Mouse (Mus musculus) limb, embryonic 14.5 days (tissue): ENCODE data around the gene Cabp4. TPM values are rescaled to one million over a fixed set of nuclear protein-coding genes. Genes with fewer than 3 reads are reported as not detected.

ENCODE experiments used
- ATAC-seq: fragments of 200-750 bp; cut with Nextera tagmentation; 2 replicates; pipeline ENCODE4 v1.8.0; 2017; ENCODE audit warnings: low read depth, moderate number of reproducible peaks, moderate TSS enrichment; ENCODE audit not compliant: low FRiP score
- DNase-seq: peaks from one replicate; pipeline ENCODE4 v3.0.0-alpha.2; 2015; ENCODE audit warnings: low spot score
- H3K27ac ChIP-seq: fragments of 300-500 bp; sonication (generic); replicated peaks from 2 replicates; pipeline ENCODE4 v1.5.1; 2014; ENCODE audit warnings: low read depth, mild to moderate bottlenecking, low read length, moderate library complexity, mixed read lengths
- H3K27me3 ChIP-seq: fragments of 300-500 bp; sonication (generic); 2 replicates; pipeline ENCODE4 v1.6.1; 2014; ENCODE audit warnings: low read length, mixed read lengths; ENCODE audit not compliant: control insufficient read depth, insufficient read depth
- H3K36me3 ChIP-seq: fragments of 300-500 bp; sonication (generic); 2 replicates; pipeline ENCODE4 v1.6.1; 2014; ENCODE audit warnings: mild to moderate bottlenecking, low read length, moderate library complexity, mixed read lengths; ENCODE audit not compliant: control insufficient read depth, insufficient read depth
- H3K4me1 ChIP-seq: fragments of 300-500 bp; sonication (generic); 2 replicates; pipeline ENCODE4 v1.6.1; 2014; ENCODE audit warnings: antibody characterized with exemption, low read length, mixed read lengths; ENCODE audit not compliant: control insufficient read depth, insufficient read depth
- H3K4me2 ChIP-seq: fragments of 300-500 bp; sonication (generic); replicated peaks from 2 replicates; pipeline ENCODE4 v1.6.1; 2014; ENCODE audit warnings: low read depth, mild to moderate bottlenecking, low read length, moderate library complexity; ENCODE audit not compliant: severe bottlenecking
- H3K4me3 ChIP-seq: fragments of 300-500 bp; sonication (generic); replicated peaks from 2 replicates; pipeline ENCODE4 v1.5.1; 2014; ENCODE audit warnings: low read length
- H3K9ac ChIP-seq: fragments of 300-500 bp; sonication (generic); 2 replicates; pipeline ENCODE4 v1.6.1; 2014; ENCODE audit warnings: mild to moderate bottlenecking, low read depth, low read length, moderate library complexity; ENCODE audit not compliant: severe bottlenecking
- H3K9me3 ChIP-seq: fragments of 300-500 bp; sonication (generic); 2 replicates; pipeline ENCODE4 v1.6.1; 2016; ENCODE audit warnings: low read length; ENCODE audit not compliant: control insufficient read depth
- POLR2A ChIP-seq: fragments of 200-500 bp; IDR thresholded peaks from 2 replicates; pipeline ENCODE4 v1.8.0; 2012; ENCODE audit warnings: inconsistent platforms, mild to moderate bottlenecking, moderate library complexity, borderline replicate concordance; ENCODE audit not compliant: insufficient read depth, insufficient read length; ENCODE audit errors: extremely low read depth
- WGBS: fragments of 180-500 bp; shearing (Covaris S2); extraction: QIAGEN DNeasy Blood & Tissue Kit; methylation state at CpG from one replicate; pipeline ENCODE4 v1.1.7; 2014; 5-methylcytosine and 5-hydroxymethylcytosine counted together
- polyA plus RNA-seq, 2 experiments: library from polyadenylated mRNA; depleted of rRNA in 1 of 2; stranded (reverse) in 1 of 2; unstranded in 1 of 2; fragments of >200 nt; fragmentation: Nextera tagmentation in 1 of 2; extraction: Ambion mirVana in 1 of 2; gene quantifications; 2 replicates each; pipeline versions ENCODE4 v1.2.1 to v1.2.3; 2012 to 2014

The Cabp4 gene
- polyA plus RNA-seq, 2 experiments: 0.05 to 0.10 TPM

- TF ChIP-seq POLR2A: no peak
- H3K27ac ChIP-seq: no peak overlapping the region
- peaks cover 9% of the 10 kb centered on the region for H3K4me1 ChIP-seq
- 0 out of 2 replicates have a peak overlapping the region, but pooled peaks have one; percentile 8 for H3K9ac ChIP-seq
- DNase-seq (no peak), ATAC-seq (no peak)
- no peaks in the 10 kb centered on the region for H3K9me3 ChIP-seq
- no peaks in the 10 kb centered on the region for H3K27me3 ChIP-seq
- peak overlapping the region; percentile 55; the same call in 1 of the 2 replicates for H3K4me2 ChIP-seq
- H3K36me3 ChIP-seq: peaks cover 40% of the 10 kb centered on the region
- whole genome bisulfite sequencing: 94% methylated on average over 6 of the region's 6 CpGs
- H3K4me3 ChIP-seq: no peak overlapping the region
Observed at GRCm38 (mm10) chr19:4119716-4120487, 23.9 kb downstream of the Cabp4 start.

GRCm38 (mm10) chr19:4118350-4118749 is 25.5 kb downstream of the Cabp4 start:
- H3K27ac ChIP-seq: no peak overlapping the region
- peaks cover 15% of the 10 kb centered on the region for H3K4me1 ChIP-seq
- WGBS: 95% methylated on average over 2 of the region's 2 CpGs

DNA sequence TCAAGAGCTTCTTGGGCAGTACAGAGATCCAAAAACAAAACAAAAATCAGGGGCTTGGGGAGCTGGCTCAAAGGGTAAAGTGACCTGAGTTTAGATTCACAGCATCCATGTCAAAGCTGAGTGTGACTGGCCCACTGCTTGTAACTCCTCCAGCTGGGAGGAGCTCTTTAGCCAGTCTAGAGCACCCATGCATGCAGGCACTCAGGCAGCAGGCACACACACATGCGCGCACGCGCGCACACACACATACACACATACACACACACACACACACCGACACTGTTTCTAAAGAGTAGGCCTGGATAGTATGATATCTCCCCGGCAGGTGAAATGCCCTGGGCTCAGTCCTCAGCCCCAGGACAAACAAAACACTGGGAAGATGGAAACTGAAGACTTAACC is 26.8 kb downstream of the Cabp4 start:
- DNase-seq (no peak), ATAC-seq (no peak)
- H3K4me2 ChIP-seq: no peak overlapping the region
- WGBS: 98% methylated on average over 7 of the region's 7 CpGs
- no peak overlapping the region for H3K27ac ChIP-seq
- no peak overlapping the region; the same call in 1 of the 2 replicates for H3K9ac ChIP-seq
- H3K4me3 ChIP-seq: no peak overlapping the region
- H3K36me3 ChIP-seq: peaks cover 66% of the 10 kb centered on the region
- no peak for TF ChIP-seq POLR2A
- no peaks in the 10 kb centered on the region for H3K9me3 ChIP-seq
- no peaks in the 10 kb centered on the region for H3K27me3 ChIP-seq
- peaks cover 15% of the 10 kb centered on the region for H3K4me1 ChIP-seq

More at GRCm38 (mm10) chr19:4118350-4118749, 25.5 kb downstream of the Cabp4 start:
- H3K4me3 ChIP-seq: no peak overlapping the region
- ATAC-seq: no peak
- no peaks in the 10 kb centered on the region for H3K9me3 ChIP-seq
- no peak for TF ChIP-seq POLR2A
- H3K9ac ChIP-seq: no peak overlapping the region
- no peak overlapping the region for H3K4me2 ChIP-seq
- DNase-seq: no peak
- H3K36me3 ChIP-seq: peaks cover 55% of the 10 kb centered on the region
- no peaks in the 10 kb centered on the region for H3K27me3 ChIP-seq

DNA sequence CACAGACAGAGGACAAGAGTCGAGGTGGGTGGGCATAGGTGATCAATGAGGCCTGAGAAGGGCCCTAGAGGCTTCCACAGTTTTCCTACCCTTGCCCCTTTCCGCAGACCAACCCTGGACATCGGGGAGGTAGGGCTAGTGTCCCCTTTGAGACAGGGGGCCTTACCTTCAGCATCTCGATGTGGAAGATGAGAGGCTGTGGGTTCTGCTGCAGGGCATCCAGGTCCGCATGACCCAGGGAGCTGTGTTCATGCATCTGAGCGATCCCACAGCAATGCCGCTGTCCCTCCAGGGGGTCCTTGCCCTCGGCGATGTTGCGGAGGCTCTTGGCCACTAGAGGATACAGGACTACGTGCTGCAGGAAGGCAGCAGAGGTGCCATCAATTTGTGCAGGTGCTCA is 28.0 kb downstream of the Cabp4 start:
- 82% methylated on average over 11 of the region's 11 CpGs for WGBS
- Histone ChIP-seq H3K36me3 (peaks cover 73% of the 10 kb centered on the region), H3K4me3 (no peak overlapping the region), H3K9ac (no peak overlapping the region), H3K4me2 (no peak overlapping the region), H3K27me3 (no peaks in the 10 kb centered on the region), H3K27ac (no peak overlapping the region), H3K9me3 (no peaks in the 10 kb centered on the region), H3K4me1 (peaks cover 13% of the 10 kb centered on the region)
- ATAC-seq (no peak), DNase-seq (no peak)
- TF ChIP-seq POLR2A: no peak

DNA sequence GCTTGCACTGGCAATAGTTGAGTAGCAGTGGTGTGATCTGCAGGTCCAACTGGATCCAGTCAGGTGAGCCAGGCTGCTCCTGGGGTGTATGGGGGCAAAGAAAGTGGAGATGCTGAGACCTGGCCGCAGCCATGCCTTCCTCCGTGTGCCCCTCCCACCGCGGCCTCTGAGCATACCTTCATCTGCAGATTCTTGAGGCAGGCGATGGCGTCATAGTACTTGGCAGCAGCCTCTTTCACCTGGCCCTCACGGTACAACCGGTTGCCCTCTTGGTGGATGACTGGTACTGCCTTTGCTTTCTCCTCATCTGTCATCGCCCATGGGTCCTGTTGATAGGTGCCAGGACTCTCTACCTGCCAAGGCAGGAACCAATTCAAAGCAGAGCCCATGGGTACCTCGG is 28.7 kb downstream of the Cabp4 start:
- Histone ChIP-seq H3K4me1 (peaks cover 6% of the 10 kb centered on the region; the same call in 1 of the 2 replicates), H3K9me3 (no peaks in the 10 kb centered on the region), H3K4me2 (no peak overlapping the region), H3K9ac (no peak overlapping the region), H3K27ac (no peak overlapping the region), H3K27me3 (no peaks in the 10 kb centered on the region), H3K4me3 (no peak overlapping the region), H3K36me3 (peaks cover 73% of the 10 kb centered on the region)
- 96% methylated on average over 10 of the region's 10 CpGs for WGBS
- ATAC-seq (no peak), DNase-seq (no peak)
- TF ChIP-seq POLR2A: no peak

GRCm38 (mm10) chr19:4114551-4114950 is 29.3 kb downstream of the Cabp4 start:
- Histone ChIP-seq H3K4me2 (no peak overlapping the region), H3K4me3 (no peak overlapping the region), H3K27me3 (no peaks in the 10 kb centered on the region), H3K27ac (no peak overlapping the region), H3K36me3 (peaks cover 73% of the 10 kb centered on the region), H3K4me1 (peaks cover 6% of the 10 kb centered on the region; the same call in 1 of the 2 replicates), H3K9me3 (no peaks in the 10 kb centered on the region), H3K9ac (no peak overlapping the region)
- WGBS: 88% methylated on average over 10 of the region's 10 CpGs
- no peak for TF ChIP-seq POLR2A
- no peak for ATAC-seq
- no peak for DNase-seq
